Mouse (Mus musculus) intestine, embryonic 14.5 days (tissue): ENCODE data around the gene Trim23. TPM values are rescaled to one million over a fixed set of nuclear protein-coding genes. Genes with fewer than 3 reads are reported as not detected.

Experiments
- ATAC-seq: fragments of 200-750 bp; cut with Nextera tagmentation; replicated peaks from 2 replicates; pipeline ENCODE4 v1.8.0; 2017; ENCODE audit warnings: low read depth, moderate number of reproducible peaks, moderate TSS enrichment, moderate library complexity; ENCODE audit not compliant: low FRiP score, low TSS enrichment
- DNase-seq: peaks from one replicate; pipeline ENCODE4 v3.0.0-alpha.2; 2018; ENCODE audit warnings: low spot score
- H3K27ac ChIP-seq: fragments of 300-500 bp; sonication (generic); 2 replicates; pipeline ENCODE4 v1.5.1; 2014; ENCODE audit warnings: low read depth, mild to moderate bottlenecking, control low read depth
- H3K27me3 ChIP-seq: fragments of 300-500 bp; sonication (generic); replicated peaks from 2 replicates; pipeline ENCODE4 v1.6.1; 2014; ENCODE audit warnings: low read length, control low read depth; ENCODE audit not compliant: control insufficient read depth, insufficient read depth
- H3K36me3 ChIP-seq: fragments of 300-500 bp; sonication (generic); 2 replicates; pipeline ENCODE4 v1.6.1; 2014; ENCODE audit warnings: low read length, control low read depth; ENCODE audit not compliant: control insufficient read depth, insufficient read depth
- H3K4me1 ChIP-seq: fragments of 300-500 bp; sonication (generic); replicated peaks from 2 replicates; pipeline ENCODE4 v1.6.1; 2014; ENCODE audit warnings: low read length, control low read depth, mixed read lengths; ENCODE audit not compliant: control insufficient read depth, insufficient read depth
- H3K4me2 ChIP-seq: fragments of 300-500 bp; sonication (generic); 2 replicates; pipeline ENCODE4 v1.6.1; 2014; ENCODE audit warnings: low read length
- H3K4me3 ChIP-seq: fragments of 300-500 bp; sonication (generic); 2 replicates; pipeline ENCODE4 v1.5.1; 2014; ENCODE audit warnings: low read depth, low read length, control low read depth, mixed read lengths
- H3K9ac ChIP-seq: fragments of 300-500 bp; sonication (generic); 2 replicates; pipeline ENCODE4 v1.6.1; 2014; ENCODE audit warnings: mild to moderate bottlenecking, low read length
- H3K9me3 ChIP-seq: fragments of 300-500 bp; sonication (generic); 2 replicates; pipeline ENCODE4 v1.6.1; 2016; ENCODE audit warnings: low read length, control low read depth; ENCODE audit not compliant: control insufficient read depth
- WGBS: fragments of 180-500 bp; shearing (Covaris S2); extraction: QIAGEN DNeasy Blood & Tissue Kit; methylation state at CpG from one replicate; pipeline ENCODE4 v1.1.7; 2014; 5-methylcytosine and 5-hydroxymethylcytosine counted together
- polyA plus RNA-seq: library from polyadenylated mRNA; unstranded; fragments of >200 nt; fragmentation: Nextera tagmentation; extraction: Ambion mirVana; gene quantifications from 2 replicates; pipeline ENCODE4 v1.2.1, GENCODE M21; 2014

Trim23 gene
- polyA plus RNA-seq, 1 experiment from 2014 or later: 15.6 TPM

DNA sequence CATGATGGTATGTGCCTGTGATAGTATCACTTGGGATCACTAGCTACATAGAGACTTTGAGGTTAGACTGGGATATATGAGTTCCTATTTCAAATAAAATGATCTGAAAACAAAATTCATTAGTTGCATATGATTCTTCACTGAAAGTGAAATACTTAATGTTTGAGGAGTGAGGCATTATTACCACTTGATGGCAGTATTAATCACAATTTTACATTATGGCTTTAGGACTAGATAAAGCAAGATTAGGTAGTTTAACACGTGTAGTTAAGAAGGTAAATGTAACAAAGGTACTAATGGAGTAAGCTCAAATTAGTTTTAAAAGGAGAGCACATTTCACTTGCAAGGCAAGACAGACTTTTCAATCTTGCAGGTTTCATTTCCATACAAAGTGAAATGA is 25.7 kb downstream of the Trim23 start:
- Histone ChIP-seq H3K9me3 (no peaks in the 10 kb centered on the region), H3K9ac (no peak overlapping the region), H3K27ac (no peak overlapping the region), H3K4me2 (no peak overlapping the region), H3K36me3 (peaks cover 63% of the 10 kb centered on the region), H3K4me3 (no peak overlapping the region), H3K4me1 (no peaks in the 10 kb centered on the region), H3K27me3 (no peaks in the 10 kb centered on the region)
- 58% methylated on average over 1 of the region's 1 CpGs for WGBS
- ATAC-seq: no peak
- no peak for DNase-seq

DNA sequence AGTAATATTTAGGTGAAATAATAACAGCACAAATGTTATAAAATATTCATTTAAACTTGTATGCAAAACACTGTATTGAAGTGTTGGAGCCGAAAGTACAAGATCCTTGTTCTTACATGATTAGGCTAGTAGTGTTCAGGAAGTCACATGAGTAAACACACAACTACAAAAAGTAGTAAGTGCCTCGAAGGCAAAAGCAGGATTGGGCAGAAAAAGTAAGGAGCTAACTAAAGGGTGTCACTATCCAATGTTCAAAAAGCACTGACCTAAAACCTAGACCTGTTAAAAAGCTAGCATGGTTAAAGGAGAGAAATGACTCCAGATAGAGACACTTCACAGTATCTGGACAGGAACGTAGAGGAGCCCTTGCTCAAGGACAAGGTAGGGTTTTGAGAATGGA is 48.9 kb downstream of the Trim23 start:
- WGBS: 53% methylated on average over 3 of the region's 3 CpGs
- no peak for ATAC-seq
- peak overlapping the region; percentile 90 for H3K9ac ChIP-seq

DNA sequence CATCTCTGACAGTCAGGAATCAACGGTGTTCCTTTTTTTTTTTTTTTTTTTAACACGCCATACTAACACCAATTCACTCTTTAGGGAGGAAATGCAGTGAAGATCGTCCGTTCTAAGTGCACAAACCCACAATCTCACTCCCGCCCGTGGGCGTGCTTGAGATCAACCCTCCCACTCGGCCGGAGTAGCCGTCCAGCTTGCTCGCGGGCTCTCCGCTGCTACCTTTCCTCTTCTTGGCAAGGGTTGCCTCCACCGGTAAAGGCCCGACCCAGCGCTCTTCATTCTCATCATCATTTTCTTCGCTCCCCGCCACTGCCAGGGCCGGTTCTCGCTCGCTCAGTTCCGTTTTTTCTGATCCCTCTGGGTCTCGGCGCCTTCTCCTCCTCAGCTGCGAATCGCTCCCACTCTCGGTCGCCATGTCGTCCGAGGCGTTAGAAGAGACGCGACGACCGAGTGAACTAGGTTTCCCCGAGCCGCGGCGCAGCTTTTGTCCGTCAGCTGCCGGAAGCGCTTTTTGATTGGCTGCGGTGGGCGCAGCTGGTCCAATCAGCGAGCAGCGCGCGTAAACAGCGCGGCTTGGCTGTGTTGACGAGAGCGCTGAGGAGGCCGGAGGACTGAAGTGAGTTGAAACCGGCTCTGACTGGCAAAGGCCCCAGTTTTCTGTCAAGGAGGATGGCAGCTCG is 49.9 kb downstream of the Trim23 start, which contains the start of the genes Cenpk and Ppwd1:
Gene Cenpk, plus strand, starts transcription at position 228 of the 683 bp plus-strand sequence.
Gene Ppwd1, minus strand, starts transcription at position 460 of the 683 bp plus-strand sequence.
- Histone ChIP-seq H3K4me2 (peak within 1 kb of the TSS; percentile 81), H3K9ac (peak within 1 kb of the TSS; percentile 90), H3K27me3 (no peaks in the 10 kb centered on the region), H3K9me3 (no peaks in the 10 kb centered on the region), H3K27ac (peak within 1 kb of the TSS; percentile 94), H3K36me3 (peaks cover 17% of the 10 kb centered on the region), H3K4me3 (peak within 1 kb of the TSS; percentile 88), H3K4me1 (peaks cover 10% of the 10 kb centered on the region)
- WGBS: under 1% methylated on average over 55 of the region's 55 CpGs
- ATAC-seq (peak; percentile 99), DNase-seq (peak; percentile 99)

More for the DNA sequence above, 48.9 kb downstream of the Trim23 start:
- H3K4me3 ChIP-seq: peak overlapping the region; percentile 88
- no peaks in the 10 kb centered on the region for H3K27me3 ChIP-seq
- no peaks in the 10 kb centered on the region for H3K9me3 ChIP-seq
- DNase-seq: no peak
- peaks cover 10% of the 10 kb centered on the region for H3K4me1 ChIP-seq
- H3K36me3 ChIP-seq: peaks cover 10% of the 10 kb centered on the region
- H3K27ac ChIP-seq: no peak overlapping the region
- H3K4me2 ChIP-seq: peak overlapping the region; percentile 81

DNA sequence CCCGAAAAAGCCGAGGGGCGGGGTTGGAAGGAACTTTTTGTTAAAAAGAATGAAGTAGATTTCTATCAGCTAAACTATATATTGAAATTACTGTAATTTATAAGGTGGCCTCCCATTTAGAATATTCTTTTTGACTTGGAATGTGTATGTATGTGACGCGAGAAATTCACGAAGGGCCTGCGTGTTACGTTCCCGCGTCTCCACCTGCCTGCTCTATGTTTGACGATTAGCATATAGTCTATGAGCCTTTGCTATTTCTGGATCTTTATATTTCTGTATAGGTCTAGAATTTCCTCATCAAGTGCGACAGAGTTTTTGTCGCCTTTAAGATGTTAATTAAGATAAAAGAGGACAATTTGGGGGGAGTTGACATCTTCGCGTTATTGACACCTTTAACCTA is 50.6 kb downstream of the Trim23 start:
- ATAC-seq (peak; percentile 59), DNase-seq (no peak)
- Histone ChIP-seq H3K27ac (peak overlapping the region; percentile 94; the same call in 1 of the 2 replicates), H3K27me3 (no peaks in the 10 kb centered on the region), H3K4me1 (peaks cover 10% of the 10 kb centered on the region), H3K9ac (peak overlapping the region; percentile 90), H3K4me3 (peak overlapping the region; percentile 88), H3K4me2 (peak overlapping the region; percentile 81), H3K9me3 (no peaks in the 10 kb centered on the region), H3K36me3 (peaks cover 13% of the 10 kb centered on the region)
- WGBS: 5% methylated on average over 15 of the region's 15 CpGs

Other genes starting within 250 kb of the Trim23 start
- 24.7 and 27.1 TPM in 2 replicates for gene Nln, start 69.2 kb upstream of the Trim23 start, polyA plus RNA-seq
- gene Sgtb, start 69.1 kb upstream of the Trim23 start, polyA plus RNA-seq: 5.0 and 5.7 TPM in 2 replicates
- 56.0 and 59.8 TPM in 2 replicates for gene Trappc13, start 328 bp upstream of the Trim23 start, polyA plus RNA-seq
- gene Cenpk, start 49.8 kb downstream of the Trim23 start, polyA plus RNA-seq: 53.4 and 63.7 TPM in 2 replicates
- 11.8 and 15.1 TPM in 2 replicates for gene Ppwd1, start 50.0 kb downstream of the Trim23 start, polyA plus RNA-seq
- gene Adamts6, start 109.0 kb downstream of the Trim23 start, polyA plus RNA-seq: 4.4 and 4.5 TPM in 2 replicates